Mouse (Mus musculus) olfactory bulb, adult 2 months (tissue): ENCODE data around the gene Rabgef1. TPM values are rescaled to one million over a fixed set of nuclear protein-coding genes. Genes with fewer than 3 reads are reported as not detected.

Source experiments
- H3K27ac ChIP-seq: fragments of 200-500 bp; 2 replicates; pipeline ENCODE4 v1.5.1; 2012; ENCODE audit warnings: low read depth, low read length; ENCODE audit not compliant: insufficient read depth
- H3K4me1 ChIP-seq: fragments of 200-500 bp; 2 replicates; pipeline ENCODE4 v1.6.1; 2012; ENCODE audit warnings: low read length; ENCODE audit not compliant: control insufficient read depth, insufficient read depth
- H3K4me3 ChIP-seq: fragments of 200-500 bp; 2 replicates; pipeline ENCODE4 v1.5.1; 2012; ENCODE audit warnings: mild to moderate bottlenecking, low read depth, low read length, moderate library complexity; ENCODE audit not compliant: insufficient read depth
- CTCF ChIP-seq: fragments of 200-500 bp; IDR thresholded peaks from 2 replicates; pipeline ENCODE4 v1.5.1; 2012; ENCODE audit warnings: low read depth, mild to moderate bottlenecking, low read length, moderate library complexity; ENCODE audit not compliant: insufficient read depth
- POLR2A ChIP-seq: fragments of 200-500 bp; IDR thresholded peaks from 2 replicates; pipeline ENCODE4 v1.6.1; 2012; ENCODE audit warnings: mild to moderate bottlenecking, low read depth, low read length, moderate library complexity; ENCODE audit not compliant: insufficient read depth
- WGBS: fragments of 180-500 bp; shearing (Covaris S2); methylation state at CpG from one replicate; pipeline ENCODE4 v1.1.7; 2018; 5-methylcytosine and 5-hydroxymethylcytosine counted together
- polyA plus RNA-seq: library from polyadenylated mRNA; stranded (reverse); fragments of >200 nt; gene quantifications from 2 replicates; pipeline ENCODE4 v1.2.4, GENCODE M21; 2012; ENCODE audit warnings: low replicate concordance; ENCODE audit not compliant: missing spikeins, insufficient read depth, insufficient read length

Rabgef1 gene
- polyA plus RNA-seq, 1 experiment = not detected

GRCm38 (mm10) chr5:130169109-130169508 is 2.5 kb upstream of the Rabgef1 start:
- H3K27ac ChIP-seq = no peak overlapping the region
- TF ChIP-seq CTCF (no peak), POLR2A (no peak)
- 72% methylated on average over 6 of the region's 6 CpGs for WGBS
- H3K4me3 ChIP-seq = no peak overlapping the region
- peaks cover 2% of the 10 kb centered on the region; the same call in 1 of the 2 replicates for H3K4me1 ChIP-seq

- Histone ChIP-seq H3K4me1 (peaks cover 4% of the 10 kb centered on the region; the same call in 1 of the 2 replicates), H3K27ac (peak overlapping the region; percentile 87), H3K4me3 (peak overlapping the region; percentile 92)
- no peak for TF ChIP-seq POLR2A
- 7% methylated on average over 6 of the region's 6 CpGs for WGBS
Measured at GRCm38 (mm10) chr5:130170666-130171422, 754 bp upstream of the Rabgef1 start.

GRCm38 (mm10) chr5:130171956-130172601 is 481 bp downstream of the Rabgef1 start:
- Histone ChIP-seq H3K4me3 (peak overlapping the region; percentile 92), H3K27ac (peak overlapping the region; percentile 42), H3K4me1 (peaks cover 4% of the 10 kb centered on the region; the same call in 1 of the 2 replicates)
- WGBS = under 1% methylated on average over 45 of the region's 46 CpGs
- TF ChIP-seq CTCF (no peak), POLR2A (no peak)

GRCm38 (mm10) chr5:130173012-130173411 is 1.4 kb downstream of the Rabgef1 start:
- WGBS = 96% methylated on average over 4 of the region's 4 CpGs
- Histone ChIP-seq H3K27ac (no peak overlapping the region), H3K4me1 (peaks cover 4% of the 10 kb centered on the region; the same call in 1 of the 2 replicates), H3K4me3 (no peak overlapping the region)
- TF ChIP-seq CTCF (no peak), POLR2A (no peak)

- 50% methylated on average over 4 of the region's 4 CpGs for WGBS
- TF ChIP-seq POLR2A (no peak), CTCF (no peak)
- no peak overlapping the region for H3K27ac ChIP-seq
- no peak overlapping the region for H3K4me3 ChIP-seq
- peaks cover 6% of the 10 kb centered on the region; the same call in 1 of the 2 replicates for H3K4me1 ChIP-seq
Measured at GRCm38 (mm10) chr5:130177871-130178270, 6.3 kb downstream of the Rabgef1 start.

GRCm38 (mm10) chr5:130180362-130180761 is 8.8 kb downstream of the Rabgef1 start:
- Histone ChIP-seq H3K27ac (no peak overlapping the region), H3K4me1 (peaks cover 2% of the 10 kb centered on the region; the same call in 1 of the 2 replicates), H3K4me3 (no peak overlapping the region)
- WGBS = 60% methylated on average over 7 of the region's 7 CpGs
- TF ChIP-seq POLR2A = no peak
- no peak for TF ChIP-seq CTCF

GRCm38 (mm10) chr5:130181740-130182540 is 10.3 kb downstream of the Rabgef1 start:
- TF ChIP-seq CTCF (no peak), POLR2A (no peak)
- WGBS = 85% methylated on average over 6 of the region's 6 CpGs

GRCm38 (mm10) chr5:130182541-130182821 is 10.9 kb downstream of the Rabgef1 start:
- Histone ChIP-seq H3K4me1 (peaks cover 5% of the 10 kb centered on the region), H3K27ac (no peak overlapping the region), H3K4me3 (no peak overlapping the region)
- WGBS = 74% methylated on average over 3 of the region's 3 CpGs
- TF ChIP-seq POLR2A (no peak), CTCF (no peak)

More at GRCm38 (mm10) chr5:130181740-130182540, 10.3 kb downstream of the Rabgef1 start:
- peaks cover 2% of the 10 kb centered on the region; the same call in 1 of the 2 replicates for H3K4me1 ChIP-seq
- H3K4me3 ChIP-seq = no peak overlapping the region
- H3K27ac ChIP-seq = no peak overlapping the region
